Mouse (Mus musculus) neutrophil, adult 59 days (primary cell): ENCODE measurements around the gene Prickle1. TPM values are rescaled to one million over a fixed set of nuclear protein-coding genes. Genes with fewer than 3 reads are reported as not detected.

Experiments
- total RNA-seq, 2 experiments: library from RNA; stranded (reverse); gene quantifications; 1 replicate in 1 of 2; 2 replicates in 1 of 2; pipeline ENCODE4 v1.2.4; 2023

The Prickle1 gene
- total RNA-seq: under 1 TPM in 1 of 2 experiments, not detected in 1; 0.20 TPM

DNA sequence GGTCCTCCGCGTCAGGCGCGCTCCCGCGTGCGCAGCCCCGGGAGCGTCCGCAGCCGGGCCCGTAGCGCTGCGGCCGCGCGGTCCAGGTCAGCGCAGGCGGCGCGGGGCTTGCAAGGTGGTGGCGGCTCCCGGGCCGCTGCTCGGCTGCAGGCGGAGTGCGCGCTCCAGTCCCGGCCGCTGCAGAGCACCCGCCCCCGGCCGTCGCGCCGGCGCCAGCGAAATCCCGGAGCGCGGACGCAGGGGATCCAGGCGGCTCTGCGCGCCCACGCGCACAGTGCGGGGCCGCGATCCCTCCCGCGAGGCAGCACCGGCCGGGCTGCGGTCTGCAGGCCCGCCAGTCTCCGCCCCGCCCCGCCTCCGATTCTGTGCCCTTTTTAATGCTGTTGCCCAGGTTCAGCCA lies at the start of gene Prickle1:
Gene Prickle1, minus strand, starts transcription at position 146 of the 400 bp plus-strand sequence.

Other genes with a start within 250 kb of the Prickle1 start
- gene Zcrb1, start 197.6 kb downstream of the Prickle1 start, total RNA-seq: 10 to 100 TPM; 40.5 to 54.9 TPM
- gene Pphln1, start 197.5 kb downstream of the Prickle1 start, total RNA-seq: 10 to 100 TPM; 36.2 to 36.7 TPM